Mouse (Mus musculus) skeletal muscle tissue, adult 2 months (tissue): ENCODE results near the gene Apobec1.
"Not testable (repeated sequence)": the region's sequence is repeated elsewhere in the genome, so short reads cannot be mapped to it uniquely, and the experiment has no call there.

ENCODE experiments used
- DNase-seq: peaks from one replicate; pipeline ENCODE4 v3.0.0-alpha.2; 2012; ENCODE audit warnings: low read depth, low spot score

The Apobec1 gene

GRCm38 (mm10) chr6:122605483-122605882, 3.2 kb upstream of the Apobec1 start:
- no peak for DNase-seq

- peak; percentile 14 for DNase-seq
Measured at GRCm38 (mm10) chr6:122604260-122604659, 2.0 kb upstream of the Apobec1 start.

DNA sequence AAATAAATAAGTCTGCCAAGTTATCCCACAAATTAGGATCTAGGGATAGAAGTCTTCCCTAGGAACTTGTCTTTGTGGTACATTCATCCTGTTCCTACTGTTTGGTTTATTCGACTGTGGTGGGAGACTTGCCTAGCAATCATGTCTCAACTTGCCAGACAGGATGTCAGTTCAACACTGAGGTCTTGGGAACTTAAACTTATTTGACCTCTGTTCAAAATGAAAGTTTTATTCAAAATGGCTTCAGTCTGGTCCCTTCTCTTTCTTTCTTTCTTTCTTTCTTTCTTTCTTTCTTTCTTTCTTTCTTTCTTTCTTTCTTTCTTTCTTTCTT, 713 bp upstream of the Apobec1 start:
- DNase-seq, result peak; percentile 20

- DNase-seq, result no peak
Measured at GRCm38 (mm10) chr6:122601615-122602014, 629 bp downstream of the Apobec1 start.

- DNase-seq, result no peak
Measured at GRCm38 (mm10) chr6:122601031-122601430, 1.2 kb downstream of the Apobec1 start.

DNA sequence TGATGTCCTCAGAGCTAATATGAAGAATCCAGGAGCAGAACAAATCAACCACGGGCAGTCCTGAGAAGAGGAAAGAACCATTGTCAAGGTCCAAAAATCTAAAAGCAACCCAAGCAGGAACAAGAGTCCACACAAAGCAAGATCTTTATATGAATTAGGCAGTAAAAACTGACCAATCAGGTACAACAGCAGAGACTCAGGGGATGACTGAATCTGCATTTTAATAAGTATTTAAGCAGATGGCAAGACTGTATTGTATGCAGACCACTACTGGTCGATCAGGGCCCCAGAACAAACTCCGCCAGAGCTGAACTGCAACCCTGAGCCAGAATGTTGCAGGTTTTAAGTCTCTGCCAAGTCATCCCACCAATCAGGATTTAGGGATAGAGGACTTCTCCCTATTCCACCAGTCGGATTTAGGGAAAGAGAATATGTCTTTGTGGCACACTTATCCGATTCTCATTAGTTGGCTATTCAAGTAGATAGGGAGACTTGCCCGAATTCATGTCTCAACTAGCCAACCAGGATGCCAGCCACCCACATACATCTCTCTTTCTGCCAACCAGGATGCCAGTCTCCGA, 2.1 kb downstream of the Apobec1 start:
- no peak for DNase-seq

DNA sequence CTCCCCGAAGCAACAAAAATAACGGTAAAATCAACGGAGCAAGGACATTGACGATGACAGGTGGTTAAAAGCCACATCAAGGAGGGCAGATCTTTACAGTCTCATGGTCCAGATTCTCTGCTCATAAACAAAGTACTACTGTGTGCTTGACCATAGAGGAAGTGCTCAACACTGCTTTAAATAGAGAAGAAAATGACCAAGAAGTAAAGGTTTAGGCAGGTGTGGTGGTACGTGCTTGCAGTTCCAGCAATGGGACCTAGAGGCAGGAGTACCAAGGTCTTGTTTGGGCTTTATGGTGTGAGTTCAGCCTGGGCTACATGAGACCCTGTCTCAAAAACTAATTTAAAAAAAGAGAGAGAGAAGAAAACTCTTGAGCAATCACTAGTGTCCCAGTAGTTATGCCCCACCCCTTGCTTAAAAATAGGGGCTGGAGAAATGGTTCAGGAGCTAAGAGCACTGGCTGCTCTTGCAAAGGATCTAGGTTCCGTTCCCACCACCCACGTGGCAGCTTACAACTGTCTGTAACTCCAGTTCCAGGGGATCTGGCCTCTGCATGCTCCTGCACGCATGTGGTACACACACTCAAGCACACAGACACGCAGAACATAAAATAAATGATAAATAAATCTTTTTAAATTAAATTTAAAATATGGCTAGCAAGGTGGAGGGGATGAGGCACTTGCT, 3.0 kb downstream of the Apobec1 start:
- DNase-seq, result no peak

GRCm38 (mm10) chr6:122598436-122598835, 3.8 kb downstream of the Apobec1 start:
- DNase-seq, result no peak

DNA sequence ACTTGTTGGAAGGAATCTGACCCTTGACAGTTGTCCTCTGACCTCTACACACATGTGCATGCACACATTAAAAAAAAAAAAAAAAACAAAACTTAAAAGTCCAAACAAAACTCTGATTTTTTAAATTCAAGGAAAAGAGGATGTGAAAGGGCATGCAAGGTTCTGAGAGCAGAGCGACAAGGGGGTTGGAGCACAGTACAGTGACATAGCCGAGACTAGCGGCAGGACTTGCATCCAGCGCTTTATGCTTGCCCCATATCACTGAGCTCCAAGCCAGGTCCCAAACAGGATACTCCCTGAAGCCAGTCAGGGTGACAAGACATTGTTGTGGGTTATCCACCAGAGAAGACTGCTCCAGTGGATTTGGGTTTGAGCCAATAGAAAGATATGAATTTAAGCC, 4.2 kb downstream of the Apobec1 start:
- no peak for DNase-seq

DNA sequence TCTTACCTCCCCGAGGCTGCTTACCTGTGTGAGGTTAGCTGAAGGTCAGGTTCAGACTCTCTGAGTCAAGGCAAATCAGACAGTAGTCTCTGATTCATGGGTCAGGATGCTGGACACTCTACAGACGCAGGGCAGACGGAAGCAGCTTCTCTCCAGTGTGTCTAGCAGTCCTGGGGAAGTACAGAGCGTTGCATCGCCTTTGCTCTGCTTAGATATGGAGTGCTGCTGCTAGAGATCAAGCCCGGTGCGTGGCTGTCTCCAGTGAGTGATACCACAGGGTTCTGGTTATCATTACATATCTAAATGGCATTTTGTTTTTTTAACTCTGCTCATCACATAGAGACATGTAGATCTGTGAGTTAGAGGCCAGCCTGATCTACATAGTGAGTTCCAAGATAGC, 5.6 kb downstream of the Apobec1 start:
- no peak for DNase-seq

- DNase-seq, result no peak
Measured at GRCm38 (mm10) chr6:122595637-122596036, 6.6 kb downstream of the Apobec1 start.

- no peak for DNase-seq
Measured at GRCm38 (mm10) chr6:122592905-122593304, 9.3 kb downstream of the Apobec1 start.

DNA sequence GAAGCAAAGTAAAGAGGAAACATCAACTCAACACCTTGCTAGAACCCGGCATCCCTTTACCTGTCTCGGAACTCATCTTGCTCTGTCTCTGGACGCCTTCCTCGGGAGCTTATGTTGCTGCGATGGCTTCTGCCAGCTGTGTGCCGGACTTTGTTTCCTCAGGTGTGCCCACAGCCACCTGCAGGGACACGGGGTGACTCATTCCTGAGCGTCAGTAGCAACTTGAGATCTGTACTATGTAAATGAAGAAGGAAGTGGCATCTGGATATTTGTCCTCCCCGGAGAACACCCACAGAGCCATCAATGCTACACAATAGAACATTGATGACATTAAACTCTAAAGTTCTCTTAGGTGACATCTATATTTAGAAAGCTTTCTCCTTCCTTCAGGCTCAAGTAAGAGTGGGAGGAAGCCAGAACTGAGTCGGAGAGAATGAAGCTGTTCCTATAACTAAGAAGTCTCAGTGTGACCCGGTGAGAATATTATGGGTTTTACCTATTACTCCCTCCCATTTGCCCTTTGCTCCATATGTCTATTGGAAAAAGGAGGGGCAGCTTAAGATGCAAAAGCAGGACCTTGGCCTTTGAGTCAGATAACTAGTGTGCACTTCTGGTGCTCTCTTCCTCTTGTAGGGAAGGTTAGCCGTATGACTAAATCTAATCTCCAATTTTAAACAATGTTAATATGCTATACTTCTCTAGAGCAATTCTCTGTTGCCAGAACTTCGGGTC, 11.1 kb downstream of the Apobec1 start:
- no peak for DNase-seq

DNA sequence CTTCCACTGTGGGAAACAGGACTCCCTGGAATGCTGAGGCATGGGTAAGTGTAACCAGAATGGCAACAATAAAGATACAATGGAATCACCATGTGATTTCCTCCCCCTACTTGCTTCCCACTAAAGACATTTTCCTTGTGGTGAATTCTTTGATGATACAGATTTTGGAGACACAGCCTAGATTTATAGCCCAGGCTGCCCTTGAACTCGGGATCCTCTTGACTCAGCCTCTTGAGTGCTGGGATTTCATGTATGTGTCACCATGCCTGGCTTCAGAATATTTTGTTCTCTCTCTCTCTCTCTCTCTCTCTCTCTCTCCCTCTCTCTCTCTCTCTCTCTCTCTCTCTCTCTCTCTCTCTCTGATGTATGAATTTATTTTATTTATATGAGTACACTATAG, 23.2 kb downstream of the Apobec1 start:
- DNase-seq, result no peak

DNA sequence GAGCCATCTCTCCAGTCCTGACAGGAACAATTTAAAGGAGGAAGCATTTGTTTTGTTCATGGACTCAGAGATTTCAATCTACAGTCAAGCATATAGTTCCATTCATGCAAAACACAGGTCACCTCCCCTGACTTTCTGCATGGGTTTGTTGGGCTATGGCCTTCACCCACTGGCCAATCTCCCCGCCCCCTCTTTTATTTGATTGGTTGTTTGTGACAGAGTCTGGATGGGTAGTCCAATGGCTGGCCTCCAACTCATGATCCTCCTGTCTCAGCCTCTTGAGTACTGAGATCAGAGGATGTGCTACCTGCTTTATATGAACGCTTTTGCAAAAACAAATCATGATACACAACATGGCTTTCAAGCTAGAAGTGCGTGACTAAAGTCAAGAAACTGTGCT, 25.2 kb downstream of the Apobec1 start:
- no peak for DNase-seq

DNA sequence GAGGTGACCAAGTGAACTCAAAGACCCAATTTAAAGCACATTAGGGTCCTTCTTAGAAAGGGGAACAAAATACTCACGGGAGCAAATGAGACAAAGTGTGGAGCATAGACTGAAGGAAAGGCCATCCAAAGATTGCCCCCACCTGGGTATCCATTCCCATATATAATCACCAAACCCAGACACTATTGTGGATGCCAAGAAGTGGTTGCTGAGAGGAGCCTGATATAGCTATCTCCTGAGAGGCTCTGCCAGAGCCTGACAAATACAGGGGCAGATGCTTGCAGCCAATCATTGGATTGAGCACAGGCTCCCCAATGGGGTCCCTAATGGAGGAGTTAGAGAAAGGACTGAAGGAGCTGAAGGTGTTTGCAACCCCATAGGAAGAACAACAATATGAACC, 27.2 kb downstream of the Apobec1 start:
- DNase-seq, result not testable (repeated sequence)

- no peak for DNase-seq
Measured at GRCm38 (mm10) chr6:122571617-122571959, 30.7 kb downstream of the Apobec1 start.

DNA sequence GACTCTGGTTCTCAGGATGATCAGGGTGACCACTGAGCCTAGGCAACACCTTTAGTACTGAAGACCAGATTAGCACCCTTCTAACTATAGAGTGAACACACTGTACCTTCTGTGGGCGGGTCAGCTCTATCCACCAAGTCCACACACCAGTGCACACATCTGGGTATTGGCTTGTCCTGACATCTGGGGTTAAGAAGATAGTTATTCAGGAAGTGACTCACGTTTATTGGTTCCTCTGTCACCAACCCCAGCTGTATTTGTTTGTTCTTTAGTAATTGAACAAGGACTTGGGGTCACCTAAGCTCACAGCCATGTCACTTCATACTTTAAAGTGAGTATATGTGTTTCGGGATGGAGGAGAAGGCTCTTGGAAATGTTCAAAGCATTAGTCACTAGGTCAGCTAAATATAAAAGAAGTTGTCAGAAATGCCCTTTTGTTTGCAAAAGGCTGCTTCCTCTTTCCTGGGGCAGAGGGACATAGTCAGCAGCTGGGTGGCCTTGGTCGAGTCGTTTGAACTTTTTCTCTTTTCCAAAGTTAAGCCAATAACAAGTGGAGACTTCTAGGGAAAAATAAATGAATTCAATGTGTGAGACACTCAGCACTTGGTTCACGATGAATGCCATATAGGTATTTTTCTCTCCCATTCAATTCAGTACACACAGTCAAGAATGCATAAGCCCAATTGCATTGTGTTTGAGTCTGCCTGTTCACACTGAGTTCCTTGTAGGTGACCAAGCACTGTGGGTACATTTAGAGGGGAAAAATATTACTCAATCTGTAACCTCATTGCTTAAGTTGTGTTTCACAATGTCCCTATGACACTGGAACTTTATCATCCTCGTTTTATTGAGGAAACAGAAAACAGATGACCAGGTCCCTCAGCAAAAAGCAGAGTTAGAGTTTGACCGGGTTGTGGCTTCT, 31.3 kb downstream of the Apobec1 start:
- peak; percentile 18 for DNase-seq

DNA sequence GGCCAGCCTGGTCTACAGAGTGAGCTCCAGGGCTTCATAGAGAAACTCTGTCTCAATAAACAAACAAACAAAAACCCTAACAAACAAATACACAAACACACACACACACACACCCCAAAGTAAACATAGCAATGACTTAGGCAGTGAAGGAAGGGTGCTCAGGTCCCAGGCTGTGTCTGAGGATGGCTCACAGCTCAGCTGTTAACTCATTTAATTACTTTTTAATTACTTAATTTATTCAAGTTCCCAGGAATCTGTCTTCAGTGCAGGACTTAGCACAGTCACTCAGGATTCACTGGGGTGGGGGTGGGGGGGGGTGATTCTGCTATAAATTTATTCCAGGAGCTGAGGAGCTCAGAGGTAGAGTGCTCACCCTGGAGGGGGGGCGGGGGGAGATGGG, 32.5 kb downstream of the Apobec1 start:
- DNase-seq, result no peak

DNA sequence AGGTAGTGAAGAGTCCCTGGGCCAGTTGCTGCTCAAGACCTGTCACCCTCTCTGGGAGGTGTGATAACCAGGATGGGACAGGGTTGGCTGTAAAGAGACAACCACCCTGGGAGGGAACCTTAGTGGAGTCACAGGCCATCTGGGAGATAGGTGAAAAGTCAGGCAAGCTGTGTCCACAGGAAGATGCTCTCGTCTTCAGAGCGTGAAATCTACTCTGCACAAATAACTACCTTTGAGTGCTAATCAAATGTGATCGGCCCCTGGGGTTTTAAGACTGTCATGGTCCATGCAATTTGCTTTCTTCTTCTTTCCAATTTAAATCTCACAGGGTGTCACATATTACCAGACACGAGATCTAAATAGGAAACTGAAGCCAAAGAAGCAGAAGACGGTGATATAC, 33.1 kb downstream of the Apobec1 start:
- DNase-seq, result no peak

DNA sequence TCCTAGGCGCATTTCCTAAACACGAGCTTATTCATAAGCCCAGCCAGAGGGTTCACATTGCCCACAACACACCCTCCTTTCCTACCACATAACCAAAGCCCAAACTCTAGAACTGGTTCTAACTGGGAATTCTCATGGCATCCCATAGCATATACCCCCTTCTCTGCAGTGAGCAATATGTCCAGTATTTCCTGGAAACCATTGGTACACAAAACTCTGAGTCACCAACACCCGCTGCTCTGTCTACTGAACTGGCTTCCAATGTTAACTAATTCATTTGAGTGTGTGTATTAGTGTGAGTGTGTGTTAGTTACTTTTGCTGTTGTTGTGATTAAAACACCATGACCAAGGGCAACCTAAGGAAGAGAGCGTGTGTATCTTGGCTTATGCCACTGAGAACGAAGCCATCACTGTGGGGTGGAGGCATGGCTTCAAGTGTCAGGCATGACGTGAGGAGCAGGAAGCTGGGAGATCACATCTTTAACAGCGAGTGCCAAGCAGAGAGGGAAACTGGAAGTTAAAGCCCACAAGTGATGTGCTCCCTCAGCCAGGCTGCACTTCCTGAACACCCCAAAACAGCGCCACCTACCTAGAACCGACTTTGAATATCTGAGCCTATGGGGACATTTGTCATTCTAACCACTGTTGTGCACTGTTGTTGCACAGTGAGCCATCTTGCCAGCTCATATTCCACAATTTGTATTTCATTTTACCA, 37.0 kb downstream of the Apobec1 start:
- DNase-seq, result no peak

GRCm38 (mm10) chr6:122562463-122562862, 39.8 kb downstream of the Apobec1 start:
- DNase-seq, result no peak
